Mouse (Mus musculus): Measurements from ENCODE around the gene Mrrf.

- TF ChIP-seq CTCF (IDR thresholded peaks at IDR 0.05; ENCODE audit: borderline replicate concordance, insufficient read depth, low read length) (no peak), POLR2A (IDR thresholded peaks at IDR 0.05; ENCODE audit: low read depth, low read length) (no peak)
These were observed 81.6 kb downstream of the Mrrf start for GRCm38 (mm10) chr2:36217692-36218233.

Measured in embryonic fibroblast, embryonic 13.5 days (primary cell).